Mouse (Mus musculus) embryonic facial prominence, embryonic 10.5 days (tissue): ENCODE results near the gene Rbms3. TPM values are rescaled to one million over a fixed set of nuclear protein-coding genes. Genes with fewer than 3 reads are reported as not detected.

Experiments used
- DNase-seq: peaks from one replicate; pipeline ENCODE4 v3.0.0-alpha.2; 2017; ENCODE audit warnings: low spot score
- H3K27ac ChIP-seq: fragments of 300-500 bp; sonication (generic); replicated peaks from 2 replicates; pipeline ENCODE4 v1.5.1; 2016; ENCODE audit warnings: mild to moderate bottlenecking
- H3K27me3 ChIP-seq: fragments of 300-500 bp; sonication (generic); replicated peaks from 2 replicates; pipeline ENCODE4 v1.6.1; 2016; ENCODE audit warnings: low read depth, mild to moderate bottlenecking; ENCODE audit not compliant: poor library complexity, severe bottlenecking
- H3K36me3 ChIP-seq: fragments of 300-500 bp; sonication (generic); replicated peaks from 2 replicates; pipeline ENCODE4 v1.6.1; 2016; ENCODE audit warnings: mild to moderate bottlenecking, moderate library complexity
- H3K4me1 ChIP-seq: fragments of 300-500 bp; sonication (generic); 2 replicates; pipeline ENCODE4 v1.6.1; 2016
- H3K4me3 ChIP-seq: fragments of 300-500 bp; sonication (generic); 2 replicates; pipeline ENCODE4 v1.5.1; 2016; ENCODE audit warnings: mild to moderate bottlenecking, moderate library complexity
- H3K9me3 ChIP-seq: fragments of 300-500 bp; sonication (generic); 2 replicates; pipeline ENCODE4 v1.6.1; 2016; ENCODE audit warnings: mild to moderate bottlenecking
- WGBS: fragments of 180-500 bp; shearing (Covaris S2); methylation state at CpG from one replicate; pipeline ENCODE4 v1.1.7; 2016; 5-methylcytosine and 5-hydroxymethylcytosine counted together
- polyA plus RNA-seq: library from polyadenylated mRNA; unstranded; fragments of >200 nt; fragmentation: Nextera tagmentation; extraction: Ambion mirVana; gene quantifications from 2 replicates; pipeline ENCODE4 v1.2.1, GENCODE M21; 2016

Rbms3 gene
- 23.5 and 29.9 TPM in 2 replicates for polyA plus RNA-seq

GRCm38 (mm10) chr9:117629771-117630170 is at the start of gene Rbms3:
Gene Rbms3, minus strand, starts transcription at chr9:117629913.
- no peak for DNase-seq
- H3K36me3 ChIP-seq = no peaks in the 10 kb centered on the region

GRCm38 (mm10) chr9:117673311-117673710 is 43.6 kb upstream of the Rbms3 start:
- no peaks in the 10 kb centered on the region for H3K27me3 ChIP-seq
- no peak overlapping the region for H3K4me3 ChIP-seq
- no peak overlapping the region for H3K27ac ChIP-seq
- H3K36me3 ChIP-seq = no peaks in the 10 kb centered on the region
- no peaks in the 10 kb centered on the region for H3K4me1 ChIP-seq
- no peak for DNase-seq
- 85% methylated on average over 5 of the region's 5 CpGs for WGBS
- H3K9me3 ChIP-seq = no peaks in the 10 kb centered on the region

More at GRCm38 (mm10) chr9:117629771-117630170, at the start of gene Rbms3:
- H3K27me3 ChIP-seq = no peaks in the 10 kb centered on the region
- no peak within 1 kb of the TSS for H3K4me3 ChIP-seq
- H3K27ac ChIP-seq = no peak within 1 kb of the TSS
- H3K9me3 ChIP-seq = no peaks in the 10 kb centered on the region
- 82% methylated on average over 9 of the region's 9 CpGs for WGBS
- no peaks in the 10 kb centered on the region for H3K4me1 ChIP-seq

- Histone ChIP-seq H3K27ac (no peak overlapping the region), H3K4me3 (no peak overlapping the region), H3K9me3 (no peaks in the 10 kb centered on the region), H3K36me3 (no peaks in the 10 kb centered on the region), H3K27me3 (no peaks in the 10 kb centered on the region), H3K4me1 (no peaks in the 10 kb centered on the region)
- WGBS = 70% methylated on average over 2 of the region's 2 CpGs
- DNase-seq = no peak
These were observed 24.9 kb upstream of the Rbms3 start for GRCm38 (mm10) chr9:117654626-117655025.

DNA sequence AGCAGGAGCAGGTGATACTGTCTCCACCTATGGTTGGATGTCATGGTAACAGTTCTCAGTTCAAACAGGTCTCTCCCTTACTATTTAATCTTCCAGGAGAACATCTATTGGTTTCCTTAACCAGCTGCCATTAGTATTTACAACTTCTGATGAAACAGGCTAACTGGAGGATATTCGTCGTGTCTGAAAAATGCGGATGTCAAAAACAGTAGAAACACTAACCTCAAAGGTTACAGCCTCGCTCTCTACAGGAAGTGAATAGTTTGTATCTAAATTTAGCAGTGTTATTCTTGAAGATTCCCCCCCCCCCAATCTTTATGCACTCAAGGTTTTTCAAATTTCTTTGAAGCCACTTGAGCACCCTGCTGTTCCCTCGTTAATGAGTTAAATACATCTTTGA is 23.9 kb upstream of the Rbms3 start:
- no peak for DNase-seq
- WGBS = 69% methylated on average over 5 of the region's 5 CpGs

GRCm38 (mm10) chr9:117646131-117646530 is 16.4 kb upstream of the Rbms3 start:
- Histone ChIP-seq H3K9me3 (no peaks in the 10 kb centered on the region), H3K27ac (no peak overlapping the region), H3K4me3 (no peak overlapping the region), H3K4me1 (no peaks in the 10 kb centered on the region), H3K36me3 (no peaks in the 10 kb centered on the region), H3K27me3 (no peaks in the 10 kb centered on the region)
- 82% methylated on average over 2 of the region's 2 CpGs for WGBS
- DNase-seq = no peak

More for the DNA sequence above, 23.9 kb upstream of the Rbms3 start:
- Histone ChIP-seq H3K36me3 (no peaks in the 10 kb centered on the region), H3K27ac (no peak overlapping the region), H3K9me3 (no peaks in the 10 kb centered on the region), H3K4me3 (no peak overlapping the region), H3K4me1 (no peaks in the 10 kb centered on the region), H3K27me3 (no peaks in the 10 kb centered on the region)

GRCm38 (mm10) chr9:117641090-117641782 is 11.5 kb upstream of the Rbms3 start:
- no peaks in the 10 kb centered on the region for H3K36me3 ChIP-seq
- H3K4me3 ChIP-seq = no peak overlapping the region
- no peaks in the 10 kb centered on the region for H3K27me3 ChIP-seq
- 89% methylated on average over 4 of the region's 4 CpGs for WGBS
- H3K27ac ChIP-seq = no peak overlapping the region
- DNase-seq = no peak
- H3K4me1 ChIP-seq = no peaks in the 10 kb centered on the region
- H3K9me3 ChIP-seq = no peaks in the 10 kb centered on the region

DNA sequence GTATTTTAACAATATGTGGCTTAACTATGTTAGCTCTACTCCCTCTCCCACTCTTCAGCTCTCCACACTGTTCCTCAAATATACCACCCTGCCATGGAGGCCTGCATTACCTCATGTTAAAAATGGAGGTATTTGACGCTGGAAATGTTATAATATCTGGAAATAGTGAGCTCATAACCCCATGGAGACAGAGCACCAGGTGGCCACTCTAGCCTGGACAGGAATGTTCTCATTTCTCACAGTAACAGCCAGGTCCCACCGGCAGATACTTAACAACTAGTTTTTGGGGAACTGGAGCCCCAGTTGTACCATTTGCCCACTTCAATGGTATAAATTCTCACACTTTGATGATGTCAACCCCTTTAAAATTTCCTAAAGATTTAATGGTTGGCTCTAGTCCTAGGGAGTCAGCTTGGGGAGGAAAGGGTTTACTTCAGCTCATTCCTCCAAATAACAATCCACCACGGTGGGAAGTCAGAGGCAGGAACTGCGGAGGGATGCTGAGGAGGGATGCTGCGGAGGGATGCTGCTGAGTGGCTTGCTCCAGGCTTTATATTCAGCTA is 9.0 kb upstream of the Rbms3 start:
- H3K27ac ChIP-seq = no peak overlapping the region
- H3K36me3 ChIP-seq = no peaks in the 10 kb centered on the region
- no peaks in the 10 kb centered on the region for H3K9me3 ChIP-seq
- WGBS = 81% methylated on average over 5 of the region's 5 CpGs
- H3K27me3 ChIP-seq = no peaks in the 10 kb centered on the region
- no peak for DNase-seq
- no peaks in the 10 kb centered on the region for H3K4me1 ChIP-seq
- H3K4me3 ChIP-seq = no peak overlapping the region

DNA sequence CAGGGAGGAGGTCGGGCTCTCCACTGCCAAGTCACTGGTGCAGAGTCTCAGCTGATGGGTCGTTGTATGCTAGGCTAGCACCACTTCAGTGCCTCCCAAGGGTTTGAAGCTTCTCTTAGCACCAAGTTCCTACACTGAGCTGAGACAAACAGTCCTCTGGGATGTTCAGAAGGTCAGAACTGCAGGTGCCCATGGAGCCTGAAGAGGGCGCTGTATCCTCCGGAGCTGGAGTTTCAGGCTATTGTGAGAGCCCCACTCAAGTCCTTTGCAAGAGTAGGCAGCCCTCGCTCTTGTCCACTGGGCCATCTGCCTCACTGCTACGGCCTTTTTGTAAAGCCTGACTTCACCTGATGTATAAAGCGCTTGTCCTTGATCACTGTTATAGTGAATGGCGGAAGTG is 6.8 kb upstream of the Rbms3 start:
- no peak overlapping the region for H3K27ac ChIP-seq
- H3K9me3 ChIP-seq = no peaks in the 10 kb centered on the region
- no peak overlapping the region for H3K4me3 ChIP-seq
- no peaks in the 10 kb centered on the region for H3K36me3 ChIP-seq
- WGBS = 86% methylated on average over 8 of the region's 8 CpGs
- H3K27me3 ChIP-seq = no peaks in the 10 kb centered on the region
- no peak for DNase-seq
- no peaks in the 10 kb centered on the region for H3K4me1 ChIP-seq

- H3K27ac ChIP-seq = no peak overlapping the region
These were observed 2.5 kb downstream of the Rbms3 start for GRCm38 (mm10) chr9:117627173-117627572.

GRCm38 (mm10) chr9:117600781-117601180 is 28.9 kb downstream of the Rbms3 start:
- WGBS = 82% methylated on average over 5 of the region's 5 CpGs
- H3K27ac ChIP-seq = no peak overlapping the region
- H3K4me3 ChIP-seq = no peak overlapping the region
- no peaks in the 10 kb centered on the region for H3K9me3 ChIP-seq
- no peaks in the 10 kb centered on the region for H3K36me3 ChIP-seq
- H3K27me3 ChIP-seq = no peaks in the 10 kb centered on the region
- H3K4me1 ChIP-seq = no peaks in the 10 kb centered on the region
- DNase-seq = no peak

More at GRCm38 (mm10) chr9:117627173-117627572, 2.5 kb downstream of the Rbms3 start:
- no peak for DNase-seq
- no peaks in the 10 kb centered on the region for H3K27me3 ChIP-seq
- peaks cover under 1% of the 10 kb centered on the region; the same call in 1 of the 2 replicates for H3K9me3 ChIP-seq
- no peaks in the 10 kb centered on the region for H3K4me1 ChIP-seq
- no peak overlapping the region for H3K4me3 ChIP-seq
- no peaks in the 10 kb centered on the region for H3K36me3 ChIP-seq

DNA sequence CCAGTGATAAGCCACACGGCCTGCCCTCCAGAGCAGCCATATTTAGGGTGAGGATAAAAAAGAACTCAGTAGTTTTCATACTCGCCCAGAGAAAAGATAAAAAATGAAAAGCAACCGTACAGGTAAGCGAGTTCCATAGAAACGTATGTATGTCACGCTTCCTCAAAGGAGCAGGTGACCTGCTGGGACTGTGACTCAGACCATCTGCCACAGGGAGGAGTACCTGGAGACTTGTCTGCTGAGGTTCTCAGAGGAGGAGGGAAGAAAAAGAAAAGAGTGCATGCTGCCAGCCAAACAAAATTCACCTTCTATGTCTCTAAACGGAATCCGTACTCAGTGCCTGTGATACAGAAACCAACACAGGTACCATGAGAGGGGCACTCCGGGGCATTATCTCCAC is 30.4 kb downstream of the Rbms3 start:
- H3K9me3 ChIP-seq = no peaks in the 10 kb centered on the region
- H3K27ac ChIP-seq = no peak overlapping the region
- WGBS = 91% methylated on average over 9 of the region's 9 CpGs
- H3K27me3 ChIP-seq = no peaks in the 10 kb centered on the region
- no peaks in the 10 kb centered on the region for H3K36me3 ChIP-seq
- no peak overlapping the region for H3K4me3 ChIP-seq
- no peak for DNase-seq
- H3K4me1 ChIP-seq = no peaks in the 10 kb centered on the region

GRCm38 (mm10) chr9:117596162-117596561 is 33.6 kb downstream of the Rbms3 start:
- no peaks in the 10 kb centered on the region for H3K36me3 ChIP-seq
- H3K4me1 ChIP-seq = no peaks in the 10 kb centered on the region
- DNase-seq = no peak
- H3K4me3 ChIP-seq = no peak overlapping the region
- 68% methylated on average over 5 of the region's 5 CpGs for whole genome bisulfite sequencing
- H3K27me3 ChIP-seq = no peaks in the 10 kb centered on the region
- no peaks in the 10 kb centered on the region for H3K9me3 ChIP-seq
- H3K27ac ChIP-seq = no peak overlapping the region

DNA sequence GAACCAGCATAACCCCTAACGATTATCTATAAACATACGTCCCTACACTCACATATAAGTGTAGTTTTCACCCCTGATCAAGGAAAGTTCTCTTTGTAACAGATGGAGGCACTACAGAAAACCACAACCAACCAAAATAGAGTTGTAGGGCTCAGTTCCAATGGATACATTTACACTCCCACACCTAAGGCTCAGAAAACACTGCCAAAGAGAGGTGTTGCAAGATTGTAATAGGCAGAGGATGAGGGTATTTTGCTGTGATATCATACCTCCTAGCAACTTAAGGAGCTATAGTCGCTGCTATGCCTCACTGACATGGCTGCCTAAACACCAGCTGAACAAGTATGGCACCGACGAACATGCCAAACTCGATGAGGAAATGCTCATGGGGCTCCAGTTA is 44.4 kb downstream of the Rbms3 start:
- DNase-seq = no peak
- Histone ChIP-seq H3K4me3 (no peak overlapping the region), H3K27ac (no peak overlapping the region), H3K36me3 (no peaks in the 10 kb centered on the region), H3K9me3 (peaks cover 6% of the 10 kb centered on the region; the same call in 1 of the 2 replicates), H3K27me3 (no peaks in the 10 kb centered on the region), H3K4me1 (no peaks in the 10 kb centered on the region)
- 89% methylated on average over 6 of the region's 6 CpGs for WGBS
